Mouse (Mus musculus): ENCODE results near the gene Pcyt2.

The Pcyt2 gene

GRCm38 (mm10) chr11:120580190-120580589, 37.5 kb downstream of the Pcyt2 start:
- peak; percentile 54 for DNase-seq

- DNase-seq, result peak; percentile 92
Observed at GRCm38 (mm10) chr11:120579316-120580107, 38.2 kb downstream of the Pcyt2 start.

GRCm38 (mm10) chr11:120578694-120579243, 39.0 kb downstream of the Pcyt2 start:
- DNase-seq, result no peak

GRCm38 (mm10) chr11:120578024-120578693, 39.6 kb downstream of the Pcyt2 start:
- DNase-seq, result no peak

- DNase-seq, result peak; percentile 32
Observed at GRCm38 (mm10) chr11:120577211-120578023, 40.3 kb downstream of the Pcyt2 start.

- no peak for DNase-seq
Observed at GRCm38 (mm10) chr11:120576365-120576981, 41.3 kb downstream of the Pcyt2 start.

- no peak for DNase-seq
Observed at GRCm38 (mm10) chr11:120575940-120576339, 41.8 kb downstream of the Pcyt2 start.

GRCm38 (mm10) chr11:120575046-120575445, 42.7 kb downstream of the Pcyt2 start:
- no peak for DNase-seq

- DNase-seq, result no peak
Observed at GRCm38 (mm10) chr11:120574278-120574600, 43.5 kb downstream of the Pcyt2 start.

GRCm38 (mm10) chr11:120573585-120574277, 44.0 kb downstream of the Pcyt2 start:
- peak; percentile 28 for DNase-seq

GRCm38 (mm10) chr11:120572752-120573584, 44.8 kb downstream of the Pcyt2 start, which contains the start of gene P4hb:
TSS of gene P4hb (minus strand) at chr11:120573253.
- DNase-seq, result peak; percentile 99

- no peak for DNase-seq
Observed at GRCm38 (mm10) chr11:120572417-120572751, 45.4 kb downstream of the Pcyt2 start.

- DNase-seq, result no peak
Observed at GRCm38 (mm10) chr11:120571754-120572416, 45.9 kb downstream of the Pcyt2 start.

GRCm38 (mm10) chr11:120571122-120571521, 46.6 kb downstream of the Pcyt2 start:
- DNase-seq, result no peak

- no peak for DNase-seq
Observed at GRCm38 (mm10) chr11:120568324-120568723, 49.4 kb downstream of the Pcyt2 start.

GRCm38 (mm10) chr11:120565114-120565513, 52.6 kb downstream of the Pcyt2 start:
- DNase-seq, result no peak

GRCm38 (mm10) chr11:120562949-120563348, 54.8 kb downstream of the Pcyt2 start:
- DNase-seq, result no peak

GRCm38 (mm10) chr11:120560952-120561728, 56.6 kb downstream of the Pcyt2 start:
- no peak for DNase-seq

All from thymus, postnatal 4 days (tissue).